17 mouse cellular contexts compared by ENCODE assay signal in the genomic region with DNA sequence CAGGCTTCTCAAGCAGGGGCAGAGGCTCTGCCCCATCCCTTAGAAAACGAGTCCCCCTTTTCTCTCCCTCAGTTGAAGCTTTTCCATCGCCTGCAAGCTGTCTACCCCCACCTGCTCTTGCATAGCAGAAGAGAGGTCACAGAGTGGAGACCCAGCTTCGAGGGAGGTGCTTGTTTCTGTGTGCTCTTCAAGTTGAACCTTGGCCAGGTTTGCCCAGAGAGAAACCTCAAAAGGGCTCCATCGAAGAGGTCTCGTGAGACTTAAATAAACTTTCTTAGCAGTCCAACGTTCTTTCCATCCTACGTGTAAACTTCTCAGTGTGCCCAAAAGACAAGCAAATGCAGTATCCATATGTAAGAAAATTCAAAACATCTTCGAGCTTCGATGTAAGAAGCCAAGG. TPM values are rescaled to one million over a fixed set of nuclear protein-coding genes. Genes with fewer than 3 reads are reported as not detected.
DNase-seq lines count a peak whose midpoint lies in the region; ATAC-seq lines count a peak whose summit lies in the region.
"Had no signal": no experiment of that assay in that cellular context is flagged by ENCODE, and none has a peak within 500 bp of the region (broad histone marks: within the 10 kb centered on the region; RNA-seq: fewer than 3 reads in every experiment).

No protein-coding gene starts in this region.

- H3K9me3 ChIP-seq in heart, embryonic 13.5 days: no peaks in the 10 kb centered on the region
- no peaks in the 10 kb centered on the region for H3K9me3 ChIP-seq in intestine, embryonic 14.5 days (ENCODE audit: control insufficient read depth, low read length)
- no peaks in the 10 kb centered on the region for H3K9me3 ChIP-seq in stomach, embryonic 14.5 days (ENCODE audit: control insufficient read depth, low read depth, low read length)
- H3K9me3 ChIP-seq: limb, embryonic 13.5 days had no signal

- no peak overlapping the region for H3K4me3 ChIP-seq in heart, embryonic 13.5 days
- H3K4me3 ChIP-seq in intestine, embryonic 14.5 days (ENCODE audit: low read depth, low read length): no peak overlapping the region
- H3K4me3 ChIP-seq in stomach, embryonic 14.5 days (ENCODE audit: low read depth, low read length): no peak overlapping the region
- H3K4me3 ChIP-seq: limb, embryonic 13.5 days; megakaryocyte, embryonic 14.5 days had no signal

- 55% methylated on average over 9 of the region's 9 CpGs for WGBS in heart, embryonic 13.5 days
- 31% methylated on average over 9 of the region's 9 CpGs for WGBS in intestine, embryonic 14.5 days
- WGBS in stomach, embryonic 14.5 days: 37% methylated on average over 9 of the region's 9 CpGs

- H3K36me3 ChIP-seq in heart, embryonic 13.5 days: no peaks in the 10 kb centered on the region
- H3K36me3 ChIP-seq in intestine, embryonic 14.5 days (ENCODE audit: control insufficient read depth, insufficient read depth, low read length): no peaks in the 10 kb centered on the region
- H3K36me3 ChIP-seq in stomach, embryonic 14.5 days (ENCODE audit: control insufficient read depth, insufficient read depth, low read length): no peaks in the 10 kb centered on the region
- H3K36me3 ChIP-seq: limb, embryonic 13.5 days had no signal

- no peaks in the 10 kb centered on the region for H3K27me3 ChIP-seq in heart, embryonic 13.5 days (replicated peaks)
- H3K27me3 ChIP-seq in intestine, embryonic 14.5 days (replicated peaks; ENCODE audit: control insufficient read depth, insufficient read depth, low read length): no peaks in the 10 kb centered on the region
- H3K27me3 ChIP-seq in stomach, embryonic 14.5 days (ENCODE audit: control insufficient read depth, insufficient read depth, low read length): no peaks in the 10 kb centered on the region
- H3K27me3 ChIP-seq: limb, embryonic 13.5 days had no signal

- DNase-seq in heart, postnatal 4 days: no peak
- DNase-seq in lung, postnatal 36 days: peak; percentile 48
- no peak for DNase-seq in lung, postnatal 10 days
- DNase-seq in intestine, embryonic 14.5 days (ENCODE audit: low spot score): no peak
- DNase-seq in spleen, postnatal 14 days (ENCODE audit: low spot score in 2 of 2): no peak
- DNase-seq in layer of hippocampus, postnatal 10 days (ENCODE audit: low spot score in 2 of 2): no peak
- DNase-seq: adrenal gland, postnatal 25 days; cerebellum, adult 2 months had no signal

- H3K9ac ChIP-seq in heart, embryonic 13.5 days: no peak overlapping the region
- no peak overlapping the region for H3K9ac ChIP-seq in intestine, embryonic 14.5 days (ENCODE audit: low read length)
- H3K9ac ChIP-seq in stomach, embryonic 14.5 days (replicated peaks; ENCODE audit: low read depth, low read length): no peak overlapping the region
- H3K9ac ChIP-seq: limb, embryonic 13.5 days had no signal

- peaks cover 26% of the 10 kb centered on the region for H3K4me1 ChIP-seq in heart, embryonic 13.5 days
- H3K4me1 ChIP-seq in intestine, embryonic 14.5 days (replicated peaks; ENCODE audit: control insufficient read depth, insufficient read depth, low read length): peaks cover 20% of the 10 kb centered on the region; the same call in 1 of the 2 replicates
- peaks cover 11% of the 10 kb centered on the region for H3K4me1 ChIP-seq in stomach, embryonic 14.5 days (ENCODE audit: control insufficient read depth, insufficient read depth, low read length)
- H3K4me1 ChIP-seq: limb, embryonic 13.5 days had no signal

- H3K4me2 ChIP-seq in heart, embryonic 13.5 days: no peak overlapping the region
- no peak overlapping the region for H3K4me2 ChIP-seq in intestine, embryonic 14.5 days (ENCODE audit: low read length)
- H3K4me2 ChIP-seq in stomach, embryonic 14.5 days (replicated peaks; ENCODE audit: low read depth, low read length): no peak overlapping the region
- H3K4me2 ChIP-seq: limb, embryonic 13.5 days had no signal

- ATAC-seq in heart, embryonic 13.5 days (ENCODE audit: extremely low read depth, insufficient number of reproducible peaks, low FRiP score, low TSS enrichment): no peak
- ATAC-seq in intestine, embryonic 14.5 days (replicated peaks; ENCODE audit: low FRiP score, low TSS enrichment, low read depth): no peak
- ATAC-seq in stomach, embryonic 14.5 days (ENCODE audit: insufficient number of reproducible peaks, insufficient read depth, low FRiP score, low read depth): 0 out of 2 replicates have a peak, but pooled peaks have one; percentile 4
- ATAC-seq: CD4-positive, CD25-positive, alpha-beta regulatory T cell, adult 4 months had no signal

- peak overlapping the region; percentile 87 for H3K27ac ChIP-seq in heart, embryonic 13.5 days (replicated peaks)
- peak overlapping the region; percentile 83 for H3K27ac ChIP-seq in intestine, embryonic 14.5 days (ENCODE audit: low read depth)
- H3K27ac ChIP-seq in stomach, embryonic 14.5 days (ENCODE audit: low read length): peak overlapping the region; percentile 76
- H3K27ac ChIP-seq: limb, embryonic 13.5 days had no signal

RNA-seq across cellular contexts. Expression of a gene that starts 16.9 kb away (rescaled TPM):
- 7.6 and 8.4 TPM in 2 replicates for polyA plus RNA-seq in heart, embryonic 13.5 days (2015; fragmentation: Nextera tagmentation; extraction: Ambion mirVana)
- total RNA-seq in heart, postnatal 4 days (2021): 10 to 100 TPM; 26.7 to 27.3 TPM
- polyA plus RNA-seq in intestine, embryonic 14.5 days (2014; fragmentation: Nextera tagmentation; extraction: Ambion mirVana): 18.2 and 19.7 TPM in 2 replicates
- 28.7 and 29.1 TPM in 2 replicates for polyA plus RNA-seq in stomach, embryonic 14.5 days (2014; fragmentation: Nextera tagmentation; extraction: Ambion mirVana)
- 10 to 100 TPM; 19.5 to 21.9 TPM for total RNA-seq in layer of hippocampus, postnatal 10 days (2021)

RNA-seq across cellular contexts. Expression of a gene that starts 37.8 kb away (rescaled TPM):
- polyA plus RNA-seq in heart, embryonic 13.5 days (2015; fragmentation: Nextera tagmentation; extraction: Ambion mirVana): not detected in 2 replicates
- total RNA-seq in heart, postnatal 4 days (2021): not detected
- polyA plus RNA-seq in intestine, embryonic 14.5 days (2014; fragmentation: Nextera tagmentation; extraction: Ambion mirVana): not detected in 2 replicates
- polyA plus RNA-seq in stomach, embryonic 14.5 days (2014; fragmentation: Nextera tagmentation; extraction: Ambion mirVana): not detected in 2 replicates
- under 1 TPM; 0.09 to 0.30 TPM for total RNA-seq in layer of hippocampus, postnatal 10 days (2021)
- total RNA-seq: adrenal gland, postnatal 25 days; hematopoietic stem cell, adult 5-6 weeks had no signal
- polyA plus RNA-seq: CD4-positive, CD25-positive, alpha-beta regulatory T cell, adult 4 months; cerebellum, adult 2 months; embryonic facial prominence, embryonic 11.5 days; small intestine, adult 2 months; urinary bladder, adult 2 months had no signal

RNA-seq across cellular contexts. Expression of a gene that starts 43.0 kb away (rescaled TPM):
- 25.2 and 30.0 TPM in 2 replicates for polyA plus RNA-seq in heart, embryonic 13.5 days (2015; fragmentation: Nextera tagmentation; extraction: Ambion mirVana)
- total RNA-seq in heart, postnatal 4 days (2021): 10 to 100 TPM; 33.5 to 37.6 TPM
- polyA plus RNA-seq in intestine, embryonic 14.5 days (2014; fragmentation: Nextera tagmentation; extraction: Ambion mirVana): 36.2 and 40.8 TPM in 2 replicates
- polyA plus RNA-seq in stomach, embryonic 14.5 days (2014; fragmentation: Nextera tagmentation; extraction: Ambion mirVana): 37.5 and 40.2 TPM in 2 replicates
- 10 to 100 TPM; 48.9 to 53.0 TPM for total RNA-seq in layer of hippocampus, postnatal 10 days (2021)
